Mouse (Mus musculus) heart, adult 2 months (tissue): ENCODE results near the gene Gsk3a. TPM values are rescaled to one million over a fixed set of nuclear protein-coding genes. Genes with fewer than 3 reads are reported as not detected.

ENCODE experiments used
- DNase-seq, 2 experiments: peaks; one replicate each; pipeline ENCODE4 v3.0.0; 2021
- H3K27ac ChIP-seq: fragments of 200-600 bp; 2 replicates; pipeline ENCODE4 v1.8.1; 2022
- H3K27me3 ChIP-seq: fragments of 200-500 bp; 2 replicates; pipeline ENCODE4 v1.6.1; 2012; ENCODE audit warnings: mild to moderate bottlenecking, low read length, inconsistent platforms, mixed read lengths; ENCODE audit not compliant: control insufficient read depth, insufficient read depth
- H3K36me3 ChIP-seq: fragments of 200-500 bp; 2 replicates; pipeline ENCODE4 v1.6.1; 2012; ENCODE audit warnings: low read length, inconsistent platforms; ENCODE audit not compliant: control insufficient read depth, insufficient read depth
- H3K4me1 ChIP-seq: fragments of 200-500 bp; 2 replicates; pipeline ENCODE4 v1.6.1; 2011; ENCODE audit warnings: low read length; ENCODE audit not compliant: control insufficient read depth, insufficient read depth
- H3K4me3 ChIP-seq: fragments of 200-600 bp; 2 replicates; pipeline ENCODE4 v1.8.1; 2022
- H3K79me2 ChIP-seq: fragments of 200-500 bp; replicated peaks from 2 replicates; pipeline ENCODE4 v1.6.1; 2012; ENCODE audit warnings: mild to moderate bottlenecking, inconsistent platforms, low read length, moderate library complexity, mixed read lengths; ENCODE audit not compliant: control insufficient read depth, insufficient read depth
- H3K9ac ChIP-seq: fragments of 200-500 bp; 2 replicates; pipeline ENCODE4 v1.6.1; 2012; ENCODE audit warnings: low read depth, mild to moderate bottlenecking, control low read depth, inconsistent platforms, low read length, mixed read lengths
- CTCF ChIP-seq: fragments of 200-600 bp; IDR thresholded peaks from 2 replicates; pipeline ENCODE4 v1.8.1; 2022; ENCODE audit warnings: antibody characterized with exemption, mild to moderate bottlenecking, moderate library complexity
- EP300 ChIP-seq: fragments of 200-500 bp; IDR thresholded peaks from 2 replicates; pipeline ENCODE4 v1.6.1; 2011; ENCODE audit warnings: low read depth, low read length, control low read depth; ENCODE audit not compliant: insufficient read depth
- POLR2A ChIP-seq: fragments of 200-500 bp; IDR thresholded peaks from 2 replicates; pipeline ENCODE4 v1.6.1; 2011; ENCODE audit warnings: mild to moderate bottlenecking, low read depth, low read length, control low read depth; ENCODE audit not compliant: insufficient read depth
- WGBS: fragments of 180-500 bp; shearing (Covaris S2); methylation state at CpG from one replicate; pipeline ENCODE4 v1.1.7; 2018; 5-methylcytosine and 5-hydroxymethylcytosine counted together
- intact Hi-C: fragments of 180-260 bp; cut with DNase I; formaldehyde crosslinking; loops from one replicate; pipeline ENCODE4 v1.15.1; 2025
- polyA plus RNA-seq: library from polyadenylated mRNA; depleted of rRNA; stranded (reverse); fragments of >200 nt; gene quantifications from 2 replicates; pipeline ENCODE4 v1.2.3, GENCODE M21; 2012
- total RNA-seq, 2 experiments: library from RNA; stranded (reverse); gene quantifications; 2 replicates each; pipeline ENCODE4 v1.2.3; 2021

Gsk3a gene
- total and polyA plus RNA-seq, 3 experiments: 61.7 to 105 (median 69.4) TPM

- TF ChIP-seq POLR2A: peak; percentile 49
- TF ChIP-seq EP300: peak; percentile 31
- peak; percentile 62 for TF ChIP-seq CTCF
- intact Hi-C loops: no loop called here
- H3K27me3 ChIP-seq: no peaks in the 10 kb centered on the region
- WGBS: 1% methylated on average over 48 of the region's 49 CpGs
- peak; percentile 92 to 93 for DNase-seq
- peaks cover 2% of the 10 kb centered on the region for H3K79me2 ChIP-seq
- peak overlapping the region; percentile 91 for H3K4me3 ChIP-seq
- peak overlapping the region; percentile 97 for H3K27ac ChIP-seq
- peaks cover 3% of the 10 kb centered on the region for H3K36me3 ChIP-seq
- peak overlapping the region; percentile 86 for H3K9ac ChIP-seq
- H3K4me1 ChIP-seq: peaks cover 27% of the 10 kb centered on the region
Observed at GRCm38 (mm10) chr7:25279076-25279860, 41.6 kb upstream of the Gsk3a start.

- TF ChIP-seq POLR2A: peak; percentile 80
- TF ChIP-seq CTCF: peak; percentile 74
- peak; percentile 54; the same call in 1 of the 2 replicates for TF ChIP-seq EP300
- under 1% methylated on average over 59 of the region's 60 CpGs for WGBS
- peaks cover 26% of the 10 kb centered on the region for H3K4me1 ChIP-seq
- H3K79me2 ChIP-seq: peaks cover 3% of the 10 kb centered on the region
- DNase-seq: peak; percentile 85 to 90
- intact Hi-C loops: loop anchor here (1.0 kb wide), 1 partner anchor 28 kb away; the partner anchor contains the start of gene Erf
- H3K36me3 ChIP-seq: peaks cover 3% of the 10 kb centered on the region
- H3K9ac ChIP-seq: peak overlapping the region; percentile 86
- peak overlapping the region; percentile 97 for H3K27ac ChIP-seq
- peak overlapping the region; percentile 91 for H3K4me3 ChIP-seq
- no peaks in the 10 kb centered on the region for H3K27me3 ChIP-seq
Observed at GRCm38 (mm10) chr7:25278341-25279075, 40.9 kb upstream of the Gsk3a start.

- intact Hi-C loops: loop anchor here (1.0 kb wide), 2 partner anchors 28 to 37 kb away; partner anchors contain the start of gene Erf
- peaks cover 24% of the 10 kb centered on the region for H3K4me1 ChIP-seq
- peak overlapping the region; percentile 91 for H3K4me3 ChIP-seq
- H3K36me3 ChIP-seq: peaks cover 3% of the 10 kb centered on the region
- TF ChIP-seq EP300 (no peak), CTCF (no peak), POLR2A (no peak)
- peaks cover 7% of the 10 kb centered on the region for H3K79me2 ChIP-seq
- no peak for DNase-seq
- peak overlapping the region; percentile 47 for H3K9ac ChIP-seq
- peak overlapping the region; percentile 97 for H3K27ac ChIP-seq
- 2% methylated on average over 4 of the region's 4 CpGs for WGBS
- no peaks in the 10 kb centered on the region for H3K27me3 ChIP-seq
Observed at GRCm38 (mm10) chr7:25277998-25278340, 40.3 kb upstream of the Gsk3a start.

- H3K4me1 ChIP-seq: peaks cover 23% of the 10 kb centered on the region
- TF ChIP-seq POLR2A (no peak), EP300 (no peak), CTCF (no peak)
- WGBS: 61% methylated on average over 4 of the region's 4 CpGs
- H3K4me3 ChIP-seq: no peak overlapping the region
- H3K27me3 ChIP-seq: no peaks in the 10 kb centered on the region
- H3K9ac ChIP-seq: no peak overlapping the region
- peaks cover 10% of the 10 kb centered on the region for H3K79me2 ChIP-seq
- intact Hi-C loops: loop anchor here (1.0 kb wide), 1 partner anchor 36 kb away; no protein-coding TSS in a partner anchor
- H3K27ac ChIP-seq: peak overlapping the region; percentile 97
- peaks cover 3% of the 10 kb centered on the region for H3K36me3 ChIP-seq
- peak in 1 of 2 experiments; percentile 5 for DNase-seq
Observed at GRCm38 (mm10) chr7:25277405-25277804, 39.8 kb upstream of the Gsk3a start.

- intact Hi-C loops: no loop called here
- Histone ChIP-seq H3K9ac (peak overlapping the region; percentile 21; the same call in 1 of the 2 replicates), H3K27ac (peak overlapping the region; percentile 27), H3K79me2 (peaks cover 13% of the 10 kb centered on the region), H3K27me3 (no peaks in the 10 kb centered on the region), H3K4me3 (no peak overlapping the region), H3K36me3 (peaks cover 3% of the 10 kb centered on the region), H3K4me1 (peaks cover 14% of the 10 kb centered on the region)
- peak; percentile 20 to 42 for DNase-seq
- WGBS: 53% methylated on average over 9 of the region's 9 CpGs
- TF ChIP-seq EP300 (no peak), POLR2A (no peak), CTCF (no peak)
Observed at GRCm38 (mm10) chr7:25275555-25276298, 38.1 kb upstream of the Gsk3a start.
